Mouse (Mus musculus) hindbrain, embryonic 10.5 days (tissue): Measurements from ENCODE around the gene Atad2b. TPM values are rescaled to one million over a fixed set of nuclear protein-coding genes. Genes with fewer than 3 reads are reported as not detected.

Source experiments
- DNase-seq: peaks from one replicate; pipeline ENCODE4 v3.0.0-alpha.2; 2017; ENCODE audit warnings: low spot score
- H3K27ac ChIP-seq: fragments of 300-500 bp; sonication (generic); 2 replicates; pipeline ENCODE4 v1.5.1; 2016; ENCODE audit warnings: mild to moderate bottlenecking, moderate library complexity
- H3K27me3 ChIP-seq: fragments of 300-500 bp; sonication (generic); 2 replicates; pipeline ENCODE4 v1.6.1; 2016; ENCODE audit warnings: mild to moderate bottlenecking; ENCODE audit not compliant: poor library complexity, insufficient read depth, severe bottlenecking
- H3K36me3 ChIP-seq: fragments of 300-500 bp; sonication (generic); 2 replicates; pipeline ENCODE4 v1.6.1; 2016; ENCODE audit warnings: mild to moderate bottlenecking, moderate library complexity
- H3K4me1 ChIP-seq: fragments of 300-500 bp; sonication (generic); replicated peaks from 2 replicates; pipeline ENCODE4 v1.6.1; 2016; ENCODE audit warnings: mild to moderate bottlenecking
- H3K4me3 ChIP-seq: fragments of 300-500 bp; sonication (generic); 2 replicates; pipeline ENCODE4 v1.5.1; 2016; ENCODE audit warnings: mild to moderate bottlenecking, moderate library complexity
- H3K9me3 ChIP-seq: fragments of 300-500 bp; sonication (generic); 2 replicates; pipeline ENCODE4 v1.6.1; 2016; ENCODE audit warnings: mild to moderate bottlenecking, moderate library complexity
- WGBS: fragments of 180-500 bp; shearing (Covaris S2); methylation state at CpG from one replicate; pipeline ENCODE4 v1.1.7; 2016; 5-methylcytosine and 5-hydroxymethylcytosine counted together
- polyA plus RNA-seq: library from polyadenylated mRNA; unstranded; fragments of >200 nt; fragmentation: Nextera tagmentation; extraction: Ambion mirVana; gene quantifications from 2 replicates; pipeline ENCODE4 v1.2.1, GENCODE M21; 2016

Gene Atad2b
- polyA plus RNA-seq, result 10.9 and 12.8 TPM in 2 replicates

DNA sequence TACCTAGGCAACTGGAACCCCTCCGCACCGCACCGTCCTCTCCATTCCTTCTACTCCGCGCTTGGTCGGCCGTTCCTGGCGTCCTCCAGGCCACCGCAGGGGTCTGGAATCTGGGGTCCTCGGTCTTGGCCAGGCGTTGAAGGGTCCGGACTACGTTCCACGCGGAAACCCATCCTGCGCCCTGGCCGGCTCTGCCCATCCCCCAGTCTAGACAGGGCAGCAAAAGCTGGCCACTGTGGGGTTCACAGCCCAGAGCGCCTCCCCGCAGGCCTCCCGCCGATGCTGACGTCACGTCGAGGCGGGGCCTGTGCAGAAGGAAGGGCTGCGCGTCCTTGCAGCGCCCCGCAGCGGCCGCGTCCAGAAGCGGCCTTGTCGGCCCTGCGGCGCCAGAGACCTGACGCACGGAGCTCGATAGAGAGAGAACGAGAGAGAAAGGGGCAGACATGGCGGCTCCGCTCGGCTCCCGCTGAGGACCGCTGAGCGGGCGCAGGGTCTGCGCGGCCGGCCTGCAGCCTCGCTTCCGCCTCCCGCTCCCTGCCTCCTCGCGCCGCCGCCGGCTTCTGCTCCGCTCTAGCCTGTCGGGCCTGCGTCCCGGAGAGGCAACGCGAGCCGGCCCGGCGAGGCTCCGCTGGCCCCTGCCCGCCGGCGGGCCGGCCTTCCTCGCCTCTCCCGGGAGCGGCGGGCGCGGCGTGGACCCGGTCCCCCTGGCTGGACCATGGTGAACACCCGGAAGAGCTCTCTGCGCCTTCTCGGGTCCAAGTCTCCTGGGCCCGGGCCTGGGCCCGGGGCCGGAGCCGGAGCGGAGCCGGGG is at the start of gene Atad2b:
Gene Atad2b, plus strand, starts transcription at position 360 of the 811 bp plus-strand sequence.
- peak; percentile 96 for DNase-seq
- H3K4me3 ChIP-seq, result peak within 1 kb of the TSS; percentile 92
- H3K4me1 ChIP-seq, result peaks cover 23% of the 10 kb centered on the region
- no peaks in the 10 kb centered on the region for H3K9me3 ChIP-seq
- WGBS, result under 1% methylated on average over 89 of the region's 89 CpGs
- no peaks in the 10 kb centered on the region for H3K36me3 ChIP-seq
- H3K27ac ChIP-seq, result peak within 1 kb of the TSS; percentile 100
- H3K27me3 ChIP-seq, result no peaks in the 10 kb centered on the region

DNA sequence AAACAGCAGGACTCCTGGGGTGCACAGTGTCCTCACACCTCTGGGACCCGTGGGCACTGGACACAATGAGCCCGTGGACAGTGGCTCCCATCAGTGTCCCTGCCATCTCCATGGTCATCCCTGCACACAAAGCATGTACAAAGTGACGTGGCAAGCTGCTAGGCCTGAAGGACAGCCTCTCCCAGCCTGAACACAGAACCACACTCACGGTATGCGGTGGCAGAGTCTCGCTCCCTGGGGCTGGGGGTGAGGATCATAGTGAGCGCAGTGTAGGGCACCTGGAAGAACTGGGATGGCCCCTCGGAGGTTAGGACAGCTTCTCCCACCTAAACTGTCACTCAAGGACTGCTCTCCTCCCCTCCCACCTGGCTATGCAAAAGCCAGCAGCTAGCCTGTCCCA is 48.2 kb upstream of the Atad2b start:
- H3K27ac ChIP-seq, result no peak overlapping the region; the same call in 1 of the 2 replicates
- no peak overlapping the region for H3K4me3 ChIP-seq
- H3K36me3 ChIP-seq, result no peaks in the 10 kb centered on the region
- WGBS, result 77% methylated on average over 8 of the region's 8 CpGs
- H3K9me3 ChIP-seq, result no peaks in the 10 kb centered on the region
- peaks cover 10% of the 10 kb centered on the region for H3K27me3 ChIP-seq
- DNase-seq, result no peak
- H3K4me1 ChIP-seq, result peaks cover 21% of the 10 kb centered on the region

GRCm38 (mm10) chr12:4871260-4871659 is 45.9 kb upstream of the Atad2b start:
- H3K27me3 ChIP-seq, result peaks cover 13% of the 10 kb centered on the region
- H3K4me3 ChIP-seq, result no peak overlapping the region
- no peaks in the 10 kb centered on the region for H3K9me3 ChIP-seq
- WGBS, result 89% methylated on average over 5 of the region's 5 CpGs
- no peaks in the 10 kb centered on the region for H3K36me3 ChIP-seq
- H3K27ac ChIP-seq, result no peak overlapping the region
- no peak for DNase-seq
- peaks cover 23% of the 10 kb centered on the region for H3K4me1 ChIP-seq

- peaks cover 23% of the 10 kb centered on the region for H3K4me1 ChIP-seq
- no peak overlapping the region for H3K4me3 ChIP-seq
- H3K9me3 ChIP-seq, result no peaks in the 10 kb centered on the region
- H3K27ac ChIP-seq, result no peak overlapping the region
- H3K36me3 ChIP-seq, result no peaks in the 10 kb centered on the region
- 55% methylated on average over 4 of the region's 4 CpGs for WGBS
- H3K27me3 ChIP-seq, result peaks cover 13% of the 10 kb centered on the region
- no peak for DNase-seq
Observed at GRCm38 (mm10) chr12:4872273-4872672, 44.9 kb upstream of the Atad2b start.

- Histone ChIP-seq H3K36me3 (no peaks in the 10 kb centered on the region), H3K27ac (peak overlapping the region; percentile 74; the same call in 1 of the 2 replicates), H3K4me3 (no peak overlapping the region), H3K4me1 (peaks cover 15% of the 10 kb centered on the region), H3K9me3 (no peaks in the 10 kb centered on the region), H3K27me3 (peaks cover 13% of the 10 kb centered on the region)
- WGBS, result 83% methylated on average over 5 of the region's 5 CpGs
- no peak for DNase-seq
Observed at GRCm38 (mm10) chr12:4872983-4873477, 44.1 kb upstream of the Atad2b start.

GRCm38 (mm10) chr12:4873531-4873930 is 43.6 kb upstream of the Atad2b start:
- 74% methylated on average over 6 of the region's 6 CpGs for WGBS
- peaks cover 13% of the 10 kb centered on the region for H3K27me3 ChIP-seq
- H3K4me3 ChIP-seq, result peak overlapping the region; percentile 54
- H3K4me1 ChIP-seq, result peaks cover 13% of the 10 kb centered on the region; the same call in 1 of the 2 replicates
- peaks cover 4% of the 10 kb centered on the region for H3K36me3 ChIP-seq
- no peaks in the 10 kb centered on the region for H3K9me3 ChIP-seq
- H3K27ac ChIP-seq, result peak overlapping the region; percentile 74
- DNase-seq, result no peak

DNA sequence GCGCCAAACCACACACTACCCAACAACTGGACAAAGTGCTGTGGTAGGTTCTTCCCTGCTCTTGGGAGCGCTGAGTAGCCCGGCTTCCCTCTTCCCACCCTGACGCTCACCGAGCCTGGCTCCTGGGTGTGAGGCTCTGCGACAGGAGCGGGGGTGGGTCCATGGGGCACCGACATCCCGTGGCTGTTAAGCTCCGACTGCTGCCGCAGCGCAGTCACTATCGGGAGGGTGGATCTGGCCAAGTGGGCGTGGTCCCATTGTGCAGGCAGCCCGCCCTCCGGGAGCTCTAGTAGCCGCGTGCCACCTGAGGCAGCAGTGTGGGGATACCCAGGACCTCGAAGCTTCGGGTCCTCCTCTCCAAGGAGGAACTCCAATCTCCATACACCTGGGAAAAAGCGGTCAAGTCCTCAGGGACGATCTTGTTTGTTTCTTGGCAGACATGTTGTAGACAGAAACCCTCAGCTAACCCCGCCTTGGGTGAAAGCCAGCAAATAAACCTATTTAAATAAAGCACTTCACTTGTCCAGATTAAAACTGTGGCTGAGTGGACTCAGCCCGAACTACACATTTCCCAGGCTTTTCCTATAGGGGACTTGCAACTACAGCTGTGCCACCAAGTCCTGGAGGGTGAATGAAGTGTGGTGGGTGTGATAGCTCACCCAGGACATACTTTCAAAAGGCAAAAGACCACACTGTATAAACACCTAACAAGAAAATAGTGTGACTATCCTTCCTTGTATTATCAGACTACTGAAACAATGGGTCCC is 42.8 kb upstream of the Atad2b start, which contains the start of gene Mfsd2b:
Gene Mfsd2b, minus strand, starts transcription at position 199 of the 767 bp plus-strand sequence.
- Histone ChIP-seq H3K27me3 (peaks cover 13% of the 10 kb centered on the region), H3K9me3 (no peaks in the 10 kb centered on the region), H3K27ac (peak within 1 kb of the TSS; percentile 74), H3K4me1 (peaks cover 13% of the 10 kb centered on the region; the same call in 1 of the 2 replicates), H3K36me3 (peaks cover 12% of the 10 kb centered on the region), H3K4me3 (peak within 1 kb of the TSS; percentile 54)
- 7% methylated on average over 24 of the region's 24 CpGs for WGBS
- DNase-seq, result peak; percentile 63

GRCm38 (mm10) chr12:4875623-4876022 is 41.5 kb upstream of the Atad2b start:
- WGBS, result 93% methylated on average over 8 of the region's 8 CpGs
- Histone ChIP-seq H3K36me3 (peaks cover 25% of the 10 kb centered on the region), H3K4me3 (no peak overlapping the region), H3K9me3 (no peaks in the 10 kb centered on the region), H3K27ac (no peak overlapping the region), H3K4me1 (peaks cover 13% of the 10 kb centered on the region; the same call in 1 of the 2 replicates), H3K27me3 (peaks cover 13% of the 10 kb centered on the region)
- no peak for DNase-seq

GRCm38 (mm10) chr12:4878296-4878783 is 38.8 kb upstream of the Atad2b start:
- WGBS, result 80% methylated on average over 9 of the region's 9 CpGs
- no peak for DNase-seq
- H3K36me3 ChIP-seq, result peaks cover 48% of the 10 kb centered on the region
- peaks cover 11% of the 10 kb centered on the region; the same call in 1 of the 2 replicates for H3K4me1 ChIP-seq
- no peak overlapping the region for H3K4me3 ChIP-seq
- no peak overlapping the region for H3K27ac ChIP-seq
- H3K27me3 ChIP-seq, result peaks cover 9% of the 10 kb centered on the region
- no peaks in the 10 kb centered on the region for H3K9me3 ChIP-seq

DNA sequence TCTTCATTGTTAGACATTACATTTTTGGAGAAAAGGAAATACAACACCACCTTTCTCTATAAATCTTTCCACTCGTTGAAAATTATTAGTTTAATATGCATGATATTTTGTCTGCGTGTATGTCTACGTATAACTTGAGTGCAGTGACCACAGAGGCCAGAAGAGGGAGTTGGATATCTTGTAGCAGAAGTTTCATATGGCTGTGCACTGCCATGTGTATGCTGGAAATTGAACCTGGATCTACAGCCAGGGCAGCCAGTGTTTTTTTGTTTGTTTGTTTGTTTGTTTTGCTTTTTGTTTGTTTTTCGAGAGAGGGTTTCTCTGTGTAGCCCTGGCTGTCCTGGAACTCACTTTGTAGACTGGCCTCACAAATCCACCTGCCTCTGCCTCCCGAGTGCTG is 38.1 kb upstream of the Atad2b start:
- H3K9me3 ChIP-seq, result no peaks in the 10 kb centered on the region
- H3K4me1 ChIP-seq, result peaks cover 6% of the 10 kb centered on the region; the same call in 1 of the 2 replicates
- 92% methylated on average over 5 of the region's 5 CpGs for WGBS
- peaks cover 2% of the 10 kb centered on the region; the same call in 1 of the 2 replicates for H3K27me3 ChIP-seq
- H3K27ac ChIP-seq, result no peak overlapping the region
- H3K4me3 ChIP-seq, result no peak overlapping the region
- H3K36me3 ChIP-seq, result peaks cover 48% of the 10 kb centered on the region
- no peak for DNase-seq

GRCm38 (mm10) chr12:4882086-4882485 is 35.1 kb upstream of the Atad2b start:
- DNase-seq, result no peak
- no peaks in the 10 kb centered on the region for H3K27me3 ChIP-seq
- H3K9me3 ChIP-seq, result no peaks in the 10 kb centered on the region
- no peak overlapping the region for H3K4me3 ChIP-seq
- H3K36me3 ChIP-seq, result peaks cover 57% of the 10 kb centered on the region
- 92% methylated on average over 2 of the region's 2 CpGs for WGBS
- H3K27ac ChIP-seq, result no peak overlapping the region
- H3K4me1 ChIP-seq, result no peaks in the 10 kb centered on the region

DNA sequence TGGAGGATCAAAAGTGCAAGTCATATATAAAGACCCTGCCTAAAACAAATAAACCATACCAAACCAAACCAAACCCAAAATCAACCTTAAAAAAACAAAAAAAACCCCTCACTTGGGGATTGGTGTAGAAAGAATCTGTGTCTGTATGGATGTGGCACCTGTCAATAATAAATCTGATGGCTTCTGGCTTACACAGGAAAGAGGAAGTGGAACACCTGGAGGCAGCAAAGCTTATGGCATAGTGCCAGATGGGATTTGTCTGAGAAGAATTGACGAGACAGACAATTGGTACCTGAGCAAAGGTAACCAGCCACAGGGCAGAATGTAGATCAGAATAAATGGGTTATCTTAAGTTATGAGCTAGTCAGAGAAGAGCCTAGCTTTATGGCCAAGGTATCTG is 32.1 kb upstream of the Atad2b start:
- no peak overlapping the region for H3K27ac ChIP-seq
- 98% methylated on average over 1 of the region's 1 CpGs for WGBS
- no peaks in the 10 kb centered on the region for H3K9me3 ChIP-seq
- no peaks in the 10 kb centered on the region for H3K27me3 ChIP-seq
- H3K4me1 ChIP-seq, result no peaks in the 10 kb centered on the region
- peaks cover 38% of the 10 kb centered on the region for H3K36me3 ChIP-seq
- DNase-seq, result no peak
- H3K4me3 ChIP-seq, result no peak overlapping the region
